Mouse (Mus musculus) layer of hippocampus, adult 6 months (tissue): ENCODE data around the gene Il1rap. TPM values are rescaled to one million over a fixed set of nuclear protein-coding genes. Genes with fewer than 3 reads are reported as not detected.

Source experiments
- long read RNA-seq, 2 experiments: library from polyadenylated mRNA; unstranded; transcript quantifications; one replicate each; pipeline ENCODE4 v2.0.0; 2019 to 2020
- polyA plus RNA-seq: library from polyadenylated mRNA; unstranded; fragments of <200 nt; fragmentation: Nextera tagmentation; gene quantifications from 2 replicates; pipeline ENCODE4 v1.2.3, GENCODE M21; 2021

The Il1rap gene
- polyA plus RNA-seq = 24.4 and 24.9 TPM in 2 replicates
- long read RNA-seq, experiment 1, full-length matches to known transcripts = 26 of 44 reads
- long read RNA-seq, experiment 1, partial matches to known transcripts = 7 of 44 reads
- long read RNA-seq, experiment 1, other reads (novel, unspliced or antisense) = 11 of 44 reads
- long read RNA-seq, experiment 2, full-length matches to known transcripts = 215 of 283 reads
- long read RNA-seq, experiment 2, partial matches to known transcripts = 25 of 283 reads
- long read RNA-seq, experiment 2, other reads (novel, unspliced or antisense) = 43 of 283 reads

GRCm38 (mm10) chr16:26581048-26581912, at the start of gene Il1rap:
TSS of gene Il1rap (plus strand) at chr16:26581704.

Other genes with a start within 250 kb of the Il1rap start
- gene Cldn1, start 209.9 kb upstream of the Il1rap start, polyA plus RNA-seq = 2.0 and 3.5 TPM in 2 replicates
- gene Cldn16, start 118.6 kb upstream of the Il1rap start, polyA plus RNA-seq = not detected in 2 replicates
- not detected in 2 replicates for gene Tmem207, start 54.9 kb upstream of the Il1rap start, polyA plus RNA-seq